Mouse (Mus musculus): ENCODE data around the gene Ranbp3. TPM values are rescaled to one million over a fixed set of nuclear protein-coding genes. Genes with fewer than 3 reads are reported as not detected.

Gene Ranbp3
- total RNA-seq, 1 experiment from 2014 or later, result 59.4 TPM

DNA sequence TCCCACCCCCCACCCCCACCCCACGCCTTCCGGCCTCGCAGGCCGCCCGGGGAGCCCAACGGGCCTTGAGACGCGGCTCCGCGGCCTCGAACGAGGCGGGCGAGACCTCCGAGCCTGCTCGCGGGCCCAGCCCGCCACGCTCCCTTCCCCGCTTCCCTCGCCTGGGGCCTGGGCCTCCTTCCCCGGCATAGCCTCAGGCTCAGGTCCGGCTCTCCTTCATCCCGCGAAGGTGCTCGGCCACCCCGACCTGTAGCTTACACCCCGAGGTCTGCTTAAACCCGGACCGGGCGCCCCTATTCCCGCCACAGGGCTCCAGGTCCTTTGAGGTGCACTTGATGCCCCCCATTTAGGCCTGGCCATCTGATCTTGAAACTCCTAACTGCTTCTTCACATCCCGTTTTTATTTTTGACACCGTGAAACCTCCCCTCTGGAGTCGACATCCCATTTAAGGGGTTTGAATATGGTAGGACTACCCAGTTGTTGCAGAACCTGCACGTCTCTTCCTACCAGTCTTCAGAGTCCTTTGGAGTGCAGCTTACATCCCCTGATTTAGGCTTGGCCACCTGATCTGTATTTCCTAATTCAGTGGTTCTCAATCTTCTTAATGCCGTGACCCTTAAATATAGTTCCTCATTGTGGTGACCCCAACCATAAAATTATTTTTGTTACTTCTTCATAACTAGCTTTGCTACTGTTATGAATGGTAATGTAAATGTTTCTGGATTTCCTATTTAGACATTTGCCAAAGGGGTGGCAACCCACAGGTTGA, 738 bp downstream of the Ranbp3 start:
- no peak for DNase-seq

- peak; percentile 52 for DNase-seq
Measured at GRCm38 (mm10) chr17:56681791-56682190, 8.7 kb downstream of the Ranbp3 start.

DNA sequence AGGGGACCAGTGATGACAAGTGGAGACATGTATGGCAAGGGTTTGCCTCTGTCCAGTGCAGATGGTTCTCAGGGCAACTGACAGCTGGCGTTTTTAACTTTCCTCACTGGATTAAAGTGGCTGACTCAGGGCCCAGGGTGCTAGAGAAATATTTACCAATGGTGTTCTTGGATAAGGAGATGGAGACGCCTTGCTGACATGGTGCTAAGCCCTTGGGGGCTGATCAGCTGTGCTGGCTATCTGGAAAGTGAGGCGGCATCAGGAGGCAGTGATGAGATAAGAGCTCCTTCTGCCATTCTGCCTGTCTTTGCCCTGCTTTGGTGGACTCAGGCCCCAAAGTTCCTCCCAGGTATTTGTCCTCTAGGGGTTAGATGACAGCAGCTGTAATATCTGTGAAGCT, 9.8 kb downstream of the Ranbp3 start:
- no peak for DNase-seq

GRCm38 (mm10) chr17:56683546-56684140, 10.5 kb downstream of the Ranbp3 start:
- DNase-seq, result no peak

GRCm38 (mm10) chr17:56684649-56685048, 11.6 kb downstream of the Ranbp3 start:
- DNase-seq, result no peak

GRCm38 (mm10) chr17:56686801-56687200, 13.7 kb downstream of the Ranbp3 start:
- DNase-seq, result no peak

DNA sequence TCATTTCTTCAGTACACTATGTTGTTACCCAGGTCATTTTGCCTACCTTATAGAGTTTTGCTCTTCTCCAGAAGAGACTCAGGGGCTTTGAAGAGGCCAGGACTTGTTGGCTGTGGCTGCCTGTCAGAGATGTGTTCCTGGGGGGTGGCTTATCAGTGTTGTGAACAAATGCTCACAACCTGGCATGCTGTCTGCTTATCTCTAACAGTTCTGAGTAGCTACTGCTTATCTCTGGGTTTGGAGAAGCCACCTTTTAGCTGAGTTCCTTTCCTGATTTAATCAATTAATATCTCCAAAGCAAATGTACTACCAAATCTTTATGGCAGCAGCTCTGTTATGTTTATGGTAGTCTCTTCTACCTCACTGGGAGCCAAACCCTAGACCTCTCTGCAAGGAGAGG, 15.0 kb downstream of the Ranbp3 start:
- DNase-seq, result no peak

DNA sequence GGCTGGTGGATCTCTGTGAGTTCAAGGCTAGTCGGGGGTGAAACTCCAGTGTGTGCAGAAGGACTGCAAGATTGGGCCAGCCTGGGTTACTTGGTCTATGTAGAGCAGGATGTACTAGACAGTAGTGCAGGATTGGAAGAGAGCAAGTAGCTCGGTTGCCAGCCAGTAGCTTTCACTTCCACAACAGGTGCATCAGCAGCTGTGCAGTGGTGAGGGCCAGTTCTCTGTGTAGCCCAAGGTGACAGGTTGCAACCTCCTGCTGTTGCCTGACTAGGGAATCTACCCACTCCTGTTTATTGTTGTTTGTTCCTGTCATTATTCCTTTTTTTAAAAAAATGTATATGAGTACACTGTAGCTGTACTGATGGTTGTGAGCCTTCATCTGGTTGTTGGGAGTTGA, 15.6 kb downstream of the Ranbp3 start:
- no peak for DNase-seq

GRCm38 (mm10) chr17:56693395-56693794, 20.3 kb downstream of the Ranbp3 start:
- no peak for DNase-seq

DNA sequence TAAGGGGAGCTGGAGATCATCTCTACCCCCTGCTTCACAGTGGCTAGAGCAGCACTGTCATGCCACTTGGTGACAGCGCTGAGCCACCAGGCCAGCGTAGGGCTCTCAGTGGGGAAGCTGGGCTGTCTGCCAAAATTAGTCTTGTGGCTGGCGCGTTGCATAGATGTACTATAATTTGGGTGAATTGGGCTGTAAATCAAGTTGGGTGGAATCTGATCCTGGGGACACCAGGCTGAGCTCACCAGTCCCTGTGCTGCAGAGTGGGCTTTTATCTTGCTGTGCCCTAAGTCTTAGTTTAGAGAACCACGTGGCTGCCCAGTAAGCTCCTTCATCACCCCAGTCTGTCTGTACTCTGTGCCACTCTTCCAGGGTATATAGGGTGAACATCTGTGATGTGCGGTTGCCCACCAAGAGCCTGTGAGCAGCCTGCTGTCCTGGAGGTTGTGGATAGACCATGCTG, 20.8 kb downstream of the Ranbp3 start:
- peak; percentile 85 for DNase-seq

DNA sequence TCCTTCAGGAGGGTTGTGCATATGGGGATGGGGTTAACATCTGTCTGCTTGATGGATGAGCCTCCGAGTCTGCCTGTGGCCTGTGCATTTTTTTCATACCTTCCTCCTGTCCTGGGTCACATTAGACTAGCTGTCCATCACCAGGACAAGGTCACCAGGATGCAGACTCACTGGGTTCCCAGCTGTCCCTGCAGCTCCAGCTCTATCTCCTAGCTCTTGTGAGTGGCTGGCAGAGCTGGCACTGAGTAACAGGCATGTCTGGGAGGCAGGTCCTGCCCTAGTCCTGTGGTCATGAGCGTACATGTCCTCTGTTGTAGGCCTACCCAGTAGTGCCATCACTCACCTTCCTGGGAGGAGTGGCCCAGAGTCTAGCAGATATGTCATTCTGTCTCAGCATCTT, 27.4 kb downstream of the Ranbp3 start:
- DNase-seq, result no peak

DNA sequence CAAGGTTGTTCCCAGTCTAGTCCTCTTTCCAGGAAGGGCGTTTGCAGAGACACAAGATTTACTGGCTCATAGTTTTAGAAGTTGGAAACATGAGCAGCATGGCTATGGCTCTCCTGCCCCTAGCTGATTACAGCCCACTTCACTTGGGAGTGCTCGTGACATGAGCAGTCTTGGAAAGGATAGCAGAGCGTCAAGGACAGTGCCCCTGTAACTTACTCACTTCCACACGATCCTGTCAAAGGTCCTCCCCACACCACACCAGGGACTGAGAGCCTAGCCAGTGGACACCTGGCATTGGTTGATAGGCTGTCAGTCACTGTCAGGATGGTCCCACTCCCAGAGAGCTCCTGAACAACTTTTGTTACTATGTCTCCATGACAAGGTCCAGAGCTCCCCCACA, 29.9 kb downstream of the Ranbp3 start:
- DNase-seq, result no peak

DNA sequence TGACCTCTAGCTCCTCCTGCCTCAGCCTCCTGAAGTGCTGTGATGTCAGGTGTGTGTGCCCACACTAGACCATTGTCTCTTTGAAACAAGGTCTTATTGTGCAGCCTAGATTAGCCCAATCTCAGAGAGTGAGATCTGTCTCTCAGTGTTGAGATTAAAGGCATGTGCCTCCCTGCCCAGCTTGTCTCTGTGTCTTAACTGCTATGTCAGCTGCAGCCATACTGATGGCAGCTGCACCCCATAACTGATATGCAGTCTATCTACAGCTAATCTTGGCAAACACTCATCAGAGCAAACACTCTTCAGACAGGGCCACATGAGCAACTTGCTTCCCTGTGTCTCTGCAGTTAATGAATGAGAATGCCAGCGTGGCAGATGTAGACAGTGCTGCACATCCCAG, 33.4 kb downstream of the Ranbp3 start:
- DNase-seq, result no peak

DNA sequence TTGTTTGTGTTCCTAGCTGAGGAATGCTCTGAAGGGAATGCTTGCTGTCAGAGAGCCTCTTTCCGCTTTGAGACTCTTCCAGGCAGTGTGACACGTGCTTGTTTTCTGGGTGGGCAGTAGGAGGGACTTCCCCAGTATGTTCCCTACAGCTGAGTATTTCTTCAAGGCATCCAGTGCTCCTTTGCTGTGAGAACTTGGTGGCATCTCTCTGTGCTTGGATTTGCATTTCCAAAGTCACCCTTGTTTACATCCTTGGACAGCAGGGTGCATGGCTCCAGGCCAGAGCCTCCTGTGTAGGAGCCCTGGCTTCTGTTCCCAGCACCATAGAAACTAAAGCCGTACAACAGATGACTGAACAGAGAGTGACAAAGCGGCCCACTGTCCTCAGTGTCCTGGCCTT, 35.6 kb downstream of the Ranbp3 start:
- DNase-seq, result no peak

- no peak for DNase-seq
Measured at GRCm38 (mm10) chr17:56709708-56710107, 36.6 kb downstream of the Ranbp3 start.

DNA sequence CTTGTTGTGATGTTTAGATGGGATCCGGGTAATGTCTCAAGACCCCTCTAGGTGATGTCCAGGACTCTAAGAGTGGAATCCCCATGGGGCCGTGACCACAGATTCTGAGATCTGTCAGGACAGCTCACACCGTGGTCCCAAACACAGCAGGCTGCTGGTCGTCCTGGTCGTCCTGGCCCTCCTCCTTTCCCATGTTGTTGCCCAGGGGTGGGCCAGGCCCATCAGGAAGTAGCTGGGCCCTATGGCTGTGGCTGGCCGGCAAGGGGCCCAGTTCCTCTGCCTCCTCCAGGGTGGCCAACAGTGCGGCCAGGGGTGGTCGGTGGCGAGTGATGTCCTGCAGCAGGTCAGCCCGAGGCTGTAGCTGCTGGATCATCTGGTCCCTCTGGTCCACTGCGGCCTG, 42.3 kb downstream of the Ranbp3 start:
- DNase-seq, result no peak

- DNase-seq, result no peak
Measured at GRCm38 (mm10) chr17:56715914-56716654, 43.0 kb downstream of the Ranbp3 start.

DNA sequence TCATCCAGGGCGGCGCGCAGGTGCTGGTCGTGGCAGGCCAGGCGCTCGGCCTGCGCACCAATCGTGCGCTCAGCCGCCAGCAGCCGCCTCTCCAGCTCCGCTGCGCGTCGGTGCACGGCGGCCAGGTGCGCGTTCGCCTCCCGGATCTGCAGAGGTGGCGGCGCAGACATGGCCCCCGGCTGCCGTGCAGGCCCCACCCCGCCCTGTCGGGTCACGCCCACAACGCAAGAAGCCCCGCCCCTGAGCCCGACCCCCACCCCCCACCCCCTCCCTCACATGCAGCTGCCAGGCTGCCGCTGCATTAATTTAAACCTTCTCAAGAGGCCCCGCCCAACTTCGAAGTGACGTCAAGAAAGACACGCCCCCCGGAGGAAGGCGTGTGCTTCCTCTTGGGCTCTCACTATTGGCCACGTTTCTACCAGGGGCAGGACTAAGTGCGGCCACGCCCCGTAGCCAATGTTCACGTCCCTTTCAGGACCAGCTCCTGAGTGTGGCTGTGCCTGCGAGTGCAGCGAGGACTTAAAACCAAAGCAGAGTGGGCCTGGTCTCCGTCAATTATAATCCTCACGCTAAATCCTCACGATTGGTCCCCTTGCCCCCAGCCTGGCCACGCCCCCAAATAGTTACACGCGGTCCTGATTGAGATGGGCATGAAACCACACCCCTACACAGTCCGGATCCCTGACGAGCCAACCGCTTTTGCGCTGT, 43.7 kb downstream of the Ranbp3 start:
- DNase-seq, result peak; percentile 97

DNA sequence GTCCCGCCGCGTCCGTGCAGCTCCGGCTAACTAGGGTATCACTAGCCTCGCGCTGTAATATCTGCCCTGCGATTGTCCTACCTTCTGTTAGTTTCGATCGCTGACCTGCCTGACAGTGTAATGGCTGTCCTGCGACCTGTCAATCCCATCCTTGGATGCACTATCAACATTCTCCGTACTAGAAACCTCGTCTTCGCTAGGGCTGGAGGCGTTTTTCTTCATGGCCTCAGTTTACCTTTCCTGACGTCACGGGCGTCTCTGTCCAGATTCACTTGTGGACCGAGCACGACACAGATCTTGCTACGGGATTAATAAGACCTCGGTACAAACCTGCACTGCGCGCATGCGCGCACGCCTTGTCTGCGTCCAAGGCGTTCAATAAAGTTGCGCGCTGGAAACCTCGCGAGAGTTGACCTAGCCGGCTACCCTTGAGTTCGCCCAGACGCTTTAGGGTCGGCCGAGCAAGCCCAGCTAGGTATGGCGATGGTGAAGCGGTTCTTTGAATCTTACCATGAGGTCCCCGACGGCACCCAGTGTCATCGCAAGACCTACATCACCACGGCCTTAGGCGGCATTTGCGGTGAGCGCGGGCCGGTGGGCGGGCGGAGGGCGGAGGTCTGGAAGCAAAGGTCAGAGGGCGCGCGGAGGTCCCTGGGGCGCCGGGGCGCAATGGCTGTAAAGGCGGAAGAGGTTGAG, 44.4 kb downstream of the Ranbp3 start, which contains the start of the genes Ndufa11 and Vmac:
Ndufa11 (plus strand) TSS at position 405 of the 696 bp plus-strand sequence.
Vmac (minus strand) TSS at position 660 of the 696 bp plus-strand sequence.
- DNase-seq, result peak; percentile 97

DNA sequence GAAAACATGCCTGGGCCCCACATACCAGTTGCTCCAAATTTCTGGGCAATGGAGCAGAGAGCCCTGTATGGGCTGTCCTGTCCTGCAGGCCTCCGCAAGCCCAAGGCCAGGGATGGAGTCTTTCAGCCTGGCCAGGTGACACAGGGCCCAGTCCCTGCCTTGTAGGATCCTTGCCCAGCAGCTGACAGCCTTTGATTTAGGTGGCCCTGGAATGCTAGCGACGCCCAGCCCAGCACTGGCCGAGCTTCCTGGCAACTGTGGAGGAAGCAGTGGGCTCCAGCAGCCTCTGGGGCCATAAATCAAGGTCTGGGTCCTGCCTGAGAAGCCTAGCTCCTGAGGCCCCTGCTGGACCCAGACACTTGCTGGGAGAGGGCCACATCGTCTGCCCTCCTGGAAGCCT, 49.3 kb downstream of the Ranbp3 start:
- DNase-seq, result peak; percentile 79

GRCm38 (mm10) chr17:56723419-56724161, 50.5 kb downstream of the Ranbp3 start:
- no peak for DNase-seq

All from adrenal gland, postnatal 14 days (tissue).